Mouse (Mus musculus) B cell, adult 2 months (primary cell): ENCODE measurements around the gene Ceacam2.
"Not testable (repeated sequence)": the region's sequence is repeated elsewhere in the genome, so short reads cannot be mapped to it uniquely, and the experiment has no call there.

ENCODE experiments used
- DNase-seq, 2 experiments: peaks; one replicate each; pipeline ENCODE4 v3.0.0; 2022

The Ceacam2 gene

DNA sequence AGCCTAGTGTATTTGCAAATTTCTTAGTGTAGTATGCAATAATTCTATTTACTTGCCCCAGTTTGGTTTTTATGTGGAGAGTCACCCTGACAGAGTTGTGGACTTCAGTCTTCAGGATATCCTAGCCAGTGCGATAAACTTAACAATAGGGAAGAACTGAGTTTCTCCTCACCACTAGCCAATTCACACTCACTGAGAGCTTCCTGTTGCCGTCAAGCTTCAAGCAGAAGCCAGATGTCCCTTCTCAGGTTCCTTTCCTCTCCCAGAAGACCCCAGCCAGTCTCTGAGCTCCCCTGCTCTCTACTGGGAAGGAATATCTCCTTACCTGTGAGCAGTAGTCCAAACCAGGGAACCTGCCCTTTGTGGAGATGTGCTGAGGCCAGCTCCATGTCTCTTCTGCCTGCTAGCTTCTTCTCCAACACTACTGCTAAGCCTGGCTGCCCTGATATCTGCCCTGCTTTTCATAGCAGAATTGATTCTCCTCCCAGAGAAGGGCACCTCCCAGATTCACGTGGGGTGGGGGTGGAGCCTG is at the start of gene Ceacam2:
Gene Ceacam2, minus strand, starts transcription at position 482 of the 532 bp plus-strand sequence.
- peak in 1 of 2 experiments; percentile 35 for DNase-seq

DNA sequence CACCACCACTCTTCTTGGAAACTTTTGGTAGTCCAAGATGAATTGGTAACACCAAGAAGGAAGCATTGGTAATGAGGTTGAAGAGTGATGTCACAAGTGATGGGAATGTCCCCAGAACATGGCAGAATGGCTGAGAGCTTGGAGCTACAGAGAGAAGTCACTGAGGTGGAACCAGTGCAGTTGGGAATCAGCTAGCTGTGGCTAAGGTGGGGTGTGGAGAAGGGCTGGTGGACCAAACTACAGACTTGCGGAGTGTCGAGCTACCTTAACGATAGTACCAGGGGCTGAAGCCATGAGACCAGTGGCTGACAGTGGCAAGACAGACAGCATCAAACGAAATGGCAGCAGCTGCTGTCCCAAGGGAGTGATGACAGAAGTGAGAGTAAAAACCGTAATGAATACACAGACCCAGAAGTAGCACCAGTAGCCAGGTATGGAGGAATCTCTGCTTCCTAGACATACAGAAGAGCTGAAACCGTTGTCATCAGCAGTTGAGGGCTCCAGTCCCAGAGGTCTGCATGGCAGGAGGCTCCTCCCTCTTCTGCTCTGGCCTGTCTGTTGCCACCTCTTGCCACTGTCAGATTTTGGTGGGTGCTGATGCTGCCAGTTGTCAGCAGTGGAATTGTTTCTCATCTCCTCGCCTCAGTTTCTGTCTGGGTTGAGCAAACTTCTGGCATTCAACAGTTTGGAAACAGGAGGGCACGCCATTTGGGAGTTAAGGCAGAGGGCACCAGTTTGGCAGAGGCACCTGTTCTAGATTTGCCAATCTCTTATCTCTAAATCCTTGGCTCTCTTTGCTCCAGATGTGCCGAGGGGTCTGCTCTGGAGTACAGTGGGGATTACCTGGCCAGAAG is 45.9 kb upstream of the Ceacam2 start:
- DNase-seq, result peak; percentile 56 to 58

DNA sequence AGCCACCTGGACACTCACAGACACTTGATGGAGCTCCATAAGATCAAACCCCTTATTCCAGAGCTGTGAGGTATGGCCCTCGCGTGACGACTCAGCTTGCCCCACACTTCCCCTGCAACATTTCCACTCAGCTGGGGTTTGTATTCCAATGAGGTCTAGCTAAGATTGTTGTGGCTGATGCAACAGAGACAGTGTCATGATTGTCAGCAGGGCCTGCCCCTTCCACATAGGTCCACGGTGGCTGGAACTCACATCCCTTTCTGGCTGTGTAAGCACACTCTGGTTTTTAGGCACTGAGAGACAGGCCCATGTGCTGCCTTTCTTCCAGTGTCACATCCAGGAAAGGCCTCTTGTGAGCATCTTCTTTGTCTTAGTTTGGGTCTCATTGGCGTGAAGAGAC is 45.0 kb upstream of the Ceacam2 start:
- no peak for DNase-seq

DNA sequence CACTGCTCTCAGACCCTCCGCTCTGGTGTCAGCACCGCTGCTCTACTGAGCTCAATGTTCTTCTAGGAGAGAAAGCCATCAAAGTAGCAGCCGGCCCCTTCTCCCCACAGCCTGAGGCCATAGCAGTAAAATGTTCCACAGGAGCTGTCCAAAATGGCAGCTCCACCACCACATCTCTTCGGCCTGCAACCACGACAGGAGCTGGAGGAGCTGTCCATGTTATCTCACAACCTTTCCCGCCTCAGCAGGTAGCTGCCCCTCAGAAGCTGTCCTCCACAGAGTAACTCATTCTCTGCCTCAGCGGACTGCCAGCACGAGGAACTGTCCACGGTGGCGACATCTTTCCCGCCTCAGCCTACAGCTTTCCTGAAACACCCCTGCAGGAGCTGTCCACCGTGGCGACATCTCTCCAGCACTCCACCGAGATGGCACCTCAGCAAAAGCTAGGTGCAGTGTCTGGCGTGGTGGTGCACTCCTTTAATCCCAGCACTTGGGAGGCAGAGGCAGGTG is 42.7 kb upstream of the Ceacam2 start:
- DNase-seq, result no peak

DNA sequence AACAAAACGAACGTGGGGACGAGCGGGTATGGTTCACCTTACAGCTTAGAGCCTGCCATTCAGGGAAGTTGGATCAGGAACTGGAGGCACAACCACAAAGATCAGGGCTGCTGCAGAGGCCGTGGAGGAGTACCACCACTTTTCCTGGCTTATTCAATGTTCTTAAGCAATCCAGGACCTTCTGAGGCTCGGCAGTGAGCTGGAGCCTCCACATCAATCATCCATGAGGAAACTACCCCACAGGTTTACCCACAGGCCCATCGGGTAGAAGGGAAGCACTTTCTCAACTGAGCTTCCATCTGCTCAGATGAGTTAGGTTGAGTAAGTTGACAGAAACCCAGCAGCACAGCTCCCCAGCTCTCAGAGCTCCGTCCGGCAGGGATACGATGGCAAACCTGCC is 39.8 kb upstream of the Ceacam2 start:
- DNase-seq, result no peak

DNA sequence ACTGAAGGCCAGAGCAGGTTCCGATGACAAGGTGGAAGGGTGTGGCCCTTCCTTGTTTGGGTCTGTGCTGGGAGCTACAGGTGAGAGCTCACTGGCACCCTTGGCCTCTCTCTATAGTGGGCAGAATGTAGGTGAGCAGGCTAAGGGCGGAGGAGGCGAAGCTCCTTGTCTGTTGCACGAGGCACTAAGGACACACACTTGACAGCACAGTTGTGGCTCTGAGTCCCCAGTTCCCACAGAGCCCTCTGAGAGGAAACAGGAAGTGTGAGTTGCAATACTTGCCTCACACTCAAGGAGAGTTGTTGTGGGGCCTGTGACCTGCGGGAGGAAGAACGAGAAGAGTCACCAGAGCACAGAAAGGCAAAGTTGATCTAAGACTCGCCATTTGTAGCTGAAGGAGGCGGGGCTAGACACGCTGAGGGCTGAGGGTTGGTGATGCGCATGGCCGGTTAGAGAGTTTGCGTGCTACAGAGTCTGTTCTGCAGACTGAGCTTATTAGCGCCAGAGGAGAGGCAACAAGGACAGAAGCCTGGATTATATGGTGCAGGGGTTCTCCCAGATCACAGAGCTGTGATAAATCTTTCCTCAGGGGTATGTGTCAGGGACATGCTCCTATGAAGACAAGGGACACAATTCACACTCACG is 37.3 kb upstream of the Ceacam2 start:
- DNase-seq, result peak; percentile 73 to 80

DNA sequence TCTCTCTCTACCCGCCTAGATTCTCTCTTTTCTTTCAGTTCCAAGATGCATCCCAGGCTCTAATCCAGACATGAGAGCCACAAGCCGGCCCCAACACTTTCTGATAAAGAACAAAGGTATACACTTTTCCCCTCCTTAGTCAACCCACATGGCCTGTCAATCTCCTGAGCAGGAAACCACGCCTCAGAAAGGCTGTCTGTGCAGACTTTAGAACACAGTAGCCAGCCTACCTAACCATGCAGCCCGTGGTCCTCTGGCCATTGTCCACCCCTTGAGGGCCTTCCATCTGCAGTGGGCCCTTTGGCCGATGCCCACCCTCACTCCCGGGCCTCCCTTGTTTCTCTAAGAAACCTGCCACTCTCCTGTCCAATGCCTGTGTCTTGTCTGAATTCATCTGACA is 36.7 kb upstream of the Ceacam2 start:
- DNase-seq, result not testable (repeated sequence)

DNA sequence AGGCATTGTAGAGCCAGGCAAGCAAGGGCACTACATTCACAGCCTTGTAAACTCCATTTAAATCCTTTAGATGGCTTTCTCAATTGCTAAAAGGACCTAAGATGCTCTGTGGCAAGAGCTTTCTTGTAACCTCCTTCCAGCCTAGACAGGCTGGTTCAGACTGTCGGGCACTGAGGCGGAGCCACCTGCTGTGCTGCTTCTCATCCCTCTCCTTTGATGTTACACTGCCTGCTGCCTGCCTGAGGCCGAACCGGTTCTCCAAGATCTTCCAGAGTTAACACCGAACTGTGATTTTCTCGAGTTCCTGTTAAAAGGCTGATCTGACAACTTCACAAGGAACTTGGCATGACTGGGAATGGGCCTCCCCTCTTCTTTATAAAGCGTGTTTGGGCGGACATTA is 36.2 kb upstream of the Ceacam2 start:
- no peak for DNase-seq

DNA sequence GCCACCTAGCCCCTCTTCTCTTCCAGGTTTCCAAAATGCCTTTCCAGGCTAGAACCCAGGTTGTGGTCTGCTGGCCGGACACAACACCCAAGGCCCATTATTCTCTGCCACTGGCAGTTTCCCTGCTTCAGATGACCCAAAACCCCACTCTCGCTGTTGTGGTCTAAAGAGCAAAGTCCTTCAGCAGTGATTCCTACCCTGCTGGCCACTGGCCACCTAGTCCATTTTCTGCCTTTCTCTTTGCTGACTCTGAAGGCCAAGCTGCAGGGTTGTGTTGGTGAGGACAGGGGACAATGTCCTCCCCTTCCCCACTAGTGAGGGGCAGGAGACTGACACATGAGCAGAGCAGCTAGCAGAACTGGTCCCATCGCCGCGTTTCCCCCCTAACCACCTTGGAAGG is 35.4 kb upstream of the Ceacam2 start:
- DNase-seq, result no peak

DNA sequence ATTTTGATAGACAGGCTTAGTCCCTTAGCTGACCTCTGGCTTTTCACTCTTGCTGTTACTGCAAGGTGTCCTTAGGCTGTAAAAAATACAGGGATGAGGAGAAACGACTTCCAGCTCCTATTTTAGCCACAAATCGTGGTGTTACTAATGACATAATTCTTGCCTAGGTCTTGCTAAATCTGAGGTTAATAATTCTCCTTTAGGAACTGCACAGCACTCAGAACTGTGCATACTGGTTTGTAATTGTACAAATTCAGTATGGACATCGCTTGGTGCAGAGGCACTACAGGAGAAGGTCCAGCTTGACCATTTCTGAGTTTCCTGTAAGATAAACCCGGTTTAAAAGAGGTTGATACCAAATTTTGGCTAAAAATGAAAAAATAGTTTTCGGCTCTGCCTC is 34.1 kb upstream of the Ceacam2 start:
- DNase-seq, result not testable (repeated sequence)

DNA sequence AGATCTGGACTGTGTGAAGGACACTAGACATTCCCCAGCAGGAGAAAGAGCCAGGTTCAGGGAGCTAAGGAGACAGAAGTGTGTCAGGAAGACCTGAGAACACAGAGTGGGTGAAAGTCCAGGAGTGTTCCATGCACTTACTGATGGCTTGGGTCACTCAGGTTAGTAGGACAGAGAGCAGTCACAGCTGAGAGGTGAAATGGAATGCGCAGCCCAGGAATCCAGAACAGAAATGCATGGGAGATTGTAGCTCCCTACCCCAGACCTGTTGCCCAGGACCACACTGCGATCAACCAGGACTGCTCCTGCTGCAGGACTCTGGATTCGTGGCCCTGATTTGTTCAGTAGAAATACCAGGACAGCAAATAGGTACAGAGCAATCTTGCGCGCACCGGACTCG is 29.1 kb upstream of the Ceacam2 start:
- no peak for DNase-seq

DNA sequence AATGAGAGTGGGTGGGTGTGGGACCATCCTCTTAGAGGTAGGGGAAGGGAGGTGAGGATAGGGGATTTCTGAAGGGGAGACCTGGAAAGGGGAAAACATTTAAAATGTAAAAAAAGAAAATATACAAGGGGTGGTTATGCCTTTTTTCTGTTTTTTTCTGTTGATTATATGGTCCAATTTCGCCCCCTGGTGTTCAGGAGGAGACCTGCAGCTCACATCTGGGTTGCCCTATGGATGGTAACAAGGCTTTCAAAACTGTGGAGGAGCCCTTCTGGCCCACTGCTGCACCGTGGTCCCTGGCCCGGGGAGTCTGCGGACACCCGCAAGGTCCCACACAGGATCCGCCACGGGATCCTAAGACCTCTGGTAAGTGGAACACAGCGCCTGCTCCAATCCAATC is 1.8 kb upstream of the Ceacam2 start:
- peak; percentile 52 to 62 for DNase-seq

DNA sequence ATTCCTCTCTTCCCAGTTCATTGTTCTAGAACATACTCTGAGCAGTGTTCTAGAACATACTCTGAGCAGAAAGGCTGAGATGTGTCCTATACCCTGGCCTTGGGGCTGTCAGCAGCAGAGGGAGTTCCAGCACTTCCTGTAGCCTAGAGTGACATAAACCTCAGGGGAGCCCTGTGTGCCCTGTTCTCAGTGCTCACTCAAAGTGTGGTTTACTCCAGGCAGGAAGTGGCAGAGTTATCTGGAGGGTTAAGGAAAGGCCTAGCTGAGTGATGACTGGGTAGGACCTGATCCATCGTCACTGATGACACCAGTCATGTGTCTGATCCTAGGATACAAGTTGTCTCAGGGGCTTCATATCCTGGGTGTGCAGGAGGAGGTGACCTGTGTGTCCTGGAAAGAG is 297 bp upstream of the Ceacam2 start:
- DNase-seq, result peak; percentile 33 to 36

DNA sequence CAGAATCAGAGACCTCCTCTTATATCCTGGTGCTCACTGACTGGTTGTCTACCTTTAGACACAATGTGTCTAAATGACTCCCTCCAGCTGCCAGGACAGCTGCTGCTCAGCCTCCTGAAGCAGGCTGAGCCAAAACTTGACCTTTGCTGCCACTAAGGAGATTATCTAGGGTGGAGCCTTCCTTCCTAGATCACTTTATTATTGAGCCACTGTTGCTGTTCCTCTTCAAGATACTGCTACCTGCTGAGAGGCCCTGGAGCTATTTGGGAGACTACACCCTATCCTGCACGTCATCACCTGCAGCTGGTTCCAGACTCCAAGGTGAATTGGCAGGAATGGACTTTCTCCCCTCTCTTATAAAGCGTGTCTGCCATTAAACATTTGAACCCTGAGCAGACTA is 8.8 kb downstream of the Ceacam2 start:
- DNase-seq, result no peak

DNA sequence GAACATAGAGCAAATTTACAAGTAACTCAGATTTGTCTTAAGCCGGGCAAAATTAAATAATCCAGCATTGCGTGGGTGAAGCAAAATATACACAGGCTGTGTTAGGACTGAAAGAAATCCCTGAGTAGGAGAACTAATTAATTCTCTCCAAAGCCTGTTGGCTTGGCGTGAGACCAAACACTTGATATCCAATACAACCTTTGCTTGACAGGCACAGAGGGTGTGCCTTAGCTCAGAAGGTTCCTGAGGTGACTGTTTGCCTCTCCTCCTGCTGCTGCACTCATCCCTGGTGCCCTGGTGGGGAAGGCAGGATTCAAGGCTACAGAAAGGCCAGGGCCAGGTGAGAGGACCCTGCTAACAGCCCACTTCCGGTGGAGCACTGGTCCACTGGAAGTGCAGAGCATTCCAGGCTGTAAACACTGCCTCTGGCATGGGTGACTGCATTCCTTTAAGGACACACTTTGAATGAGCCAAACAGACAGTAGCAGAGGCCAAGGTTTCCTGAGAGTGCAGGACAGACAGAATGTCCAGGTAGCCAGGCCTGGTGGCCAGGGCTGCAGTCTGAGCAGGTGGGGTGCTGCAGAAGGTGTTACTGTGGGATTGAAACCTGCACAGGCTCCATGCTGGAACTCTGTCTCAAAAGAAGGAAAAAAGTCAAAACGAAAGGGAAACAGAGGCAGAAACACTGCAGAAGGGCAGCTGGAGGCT is 23.4 kb downstream of the Ceacam2 start:
- DNase-seq, result not testable (repeated sequence)

DNA sequence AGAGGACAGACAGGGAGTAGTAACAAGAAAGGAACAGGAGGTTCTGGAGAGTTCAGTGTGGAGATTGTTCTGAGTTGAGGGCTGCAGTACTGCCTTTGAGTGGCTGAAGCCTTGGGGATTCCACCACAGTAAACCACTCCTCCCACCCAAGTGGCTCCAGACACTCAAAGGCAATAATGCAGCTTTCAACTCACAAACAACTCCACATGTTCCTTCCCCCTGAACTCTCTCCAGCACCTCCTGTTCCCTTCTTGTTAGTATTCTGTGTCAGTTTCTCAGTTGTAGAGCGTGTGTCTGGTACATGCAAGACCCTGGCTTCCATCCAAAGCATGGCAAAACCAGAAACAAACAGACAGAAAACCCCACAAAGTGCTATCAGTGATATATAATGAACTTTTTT is 24.0 kb downstream of the Ceacam2 start:
- not testable (repeated sequence) for DNase-seq

DNA sequence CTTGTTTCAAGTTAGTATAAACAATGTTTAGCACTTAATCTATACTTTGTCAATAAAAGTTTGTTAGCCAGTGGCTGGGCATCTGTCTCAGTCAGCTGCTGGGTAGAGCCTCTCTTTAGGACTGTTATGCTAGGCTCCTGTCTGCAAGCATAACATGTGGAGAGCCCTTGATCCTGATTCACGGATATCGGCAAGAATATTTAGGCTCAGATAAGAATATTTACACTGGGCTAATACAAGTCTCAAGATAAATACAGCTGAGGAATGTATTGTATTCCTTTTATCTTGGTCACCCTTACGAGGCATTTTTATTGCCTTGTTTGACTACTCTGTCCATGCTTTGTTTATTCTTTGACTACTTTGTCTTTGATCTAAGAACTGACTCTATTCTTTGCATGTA is 29.7 kb downstream of the Ceacam2 start:
- DNase-seq, result no peak

DNA sequence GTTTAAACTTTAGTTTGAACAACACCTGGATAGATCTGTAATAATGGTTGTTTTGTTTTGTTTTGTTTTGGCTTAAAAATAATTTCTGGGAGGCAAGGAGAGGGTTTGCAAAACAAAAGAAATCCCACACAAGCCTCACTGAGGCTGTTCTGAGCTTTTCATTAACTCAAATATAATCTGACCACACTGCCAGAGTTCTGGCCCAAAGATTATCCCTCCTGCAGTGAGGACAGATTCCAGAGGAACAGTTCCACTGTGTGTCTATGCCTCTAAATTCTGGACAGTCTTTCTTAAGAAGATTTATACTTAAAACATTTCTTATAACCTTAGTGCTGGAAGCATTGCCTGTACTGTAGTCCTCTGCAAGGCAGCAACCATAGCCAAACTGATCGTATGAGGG is 45.0 kb downstream of the Ceacam2 start:
- no peak for DNase-seq

DNA sequence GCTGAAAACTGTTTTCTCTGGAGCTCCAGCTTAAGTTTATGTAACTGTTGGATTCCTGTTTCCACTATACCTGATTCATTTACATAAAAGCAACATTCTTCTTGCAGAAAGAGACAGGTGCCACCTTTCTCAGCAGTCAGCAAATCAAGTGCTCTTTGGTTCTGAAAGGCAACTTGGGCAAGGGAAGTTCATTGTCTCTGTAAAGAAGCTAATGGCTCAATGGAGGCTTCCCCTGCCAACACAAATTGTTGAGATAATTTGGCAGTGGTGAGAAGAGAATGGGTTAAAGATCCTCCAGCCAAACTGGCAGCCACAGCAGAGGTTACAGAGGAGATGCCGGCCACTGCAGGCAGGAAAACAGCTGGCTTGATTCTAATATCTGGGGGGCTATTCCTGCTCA is 49.0 kb downstream of the Ceacam2 start:
- not testable (repeated sequence) for DNase-seq

DNA sequence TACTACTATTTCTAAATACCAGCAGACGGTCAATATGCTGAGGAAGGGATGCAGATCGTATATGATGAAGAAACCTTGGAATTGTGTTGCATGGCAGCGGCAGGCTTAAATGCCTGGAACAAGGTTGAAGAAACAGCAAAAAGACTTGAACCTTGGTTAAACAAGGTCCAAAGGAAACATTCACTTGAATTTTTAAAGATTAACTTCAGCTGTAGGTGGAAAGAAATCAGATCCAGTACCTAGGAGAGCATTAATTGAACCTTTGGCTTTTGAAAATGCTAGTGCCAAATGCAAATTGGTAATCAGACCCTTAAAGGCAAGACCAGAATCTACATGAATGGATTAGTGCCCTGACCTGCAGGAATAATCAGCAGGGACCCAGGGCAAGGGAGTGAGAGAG is 50.3 kb downstream of the Ceacam2 start:
- not testable (repeated sequence) for DNase-seq

DNA sequence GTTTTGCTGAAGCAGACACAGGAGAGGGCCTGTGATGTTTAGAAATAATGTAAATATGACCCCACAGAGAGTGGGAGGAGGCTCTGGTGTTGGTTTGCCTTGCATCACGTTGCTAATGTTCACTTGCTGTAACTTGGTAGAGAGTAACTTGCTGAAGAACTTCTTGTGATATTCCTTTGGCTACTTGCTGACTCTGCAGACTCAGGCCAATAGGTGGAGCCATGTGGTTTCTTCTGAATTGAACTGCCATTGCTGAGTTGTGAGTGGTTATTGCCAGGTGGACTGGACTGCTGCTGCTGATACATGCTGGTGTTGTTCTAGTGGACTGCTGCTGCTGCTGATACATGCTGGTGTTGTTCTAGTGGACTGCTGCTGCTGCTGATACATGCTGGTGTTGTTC is 53.5 kb downstream of the Ceacam2 start:
- peak; percentile 64 to 70 for DNase-seq

DNA sequence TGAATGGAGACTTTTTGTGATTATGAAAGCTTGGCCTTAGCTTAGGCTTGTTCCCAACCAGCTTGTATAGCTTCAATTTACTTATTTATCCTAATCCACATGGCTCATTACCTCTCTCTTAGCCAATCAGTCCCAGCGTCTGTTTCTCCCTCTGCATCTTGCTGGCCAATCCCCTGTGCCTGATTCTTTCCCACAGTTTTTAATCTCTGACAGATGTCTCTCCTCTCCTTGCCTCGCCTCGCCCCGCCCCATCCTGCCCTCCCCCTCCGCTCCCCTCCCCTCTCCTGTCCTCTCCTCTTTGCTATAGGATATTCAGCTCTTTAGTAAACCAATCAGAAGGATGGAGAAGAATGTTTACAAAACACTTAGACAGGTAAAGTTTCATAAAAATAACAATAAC is 54.6 kb downstream of the Ceacam2 start:
- DNase-seq, result no peak

DNA sequence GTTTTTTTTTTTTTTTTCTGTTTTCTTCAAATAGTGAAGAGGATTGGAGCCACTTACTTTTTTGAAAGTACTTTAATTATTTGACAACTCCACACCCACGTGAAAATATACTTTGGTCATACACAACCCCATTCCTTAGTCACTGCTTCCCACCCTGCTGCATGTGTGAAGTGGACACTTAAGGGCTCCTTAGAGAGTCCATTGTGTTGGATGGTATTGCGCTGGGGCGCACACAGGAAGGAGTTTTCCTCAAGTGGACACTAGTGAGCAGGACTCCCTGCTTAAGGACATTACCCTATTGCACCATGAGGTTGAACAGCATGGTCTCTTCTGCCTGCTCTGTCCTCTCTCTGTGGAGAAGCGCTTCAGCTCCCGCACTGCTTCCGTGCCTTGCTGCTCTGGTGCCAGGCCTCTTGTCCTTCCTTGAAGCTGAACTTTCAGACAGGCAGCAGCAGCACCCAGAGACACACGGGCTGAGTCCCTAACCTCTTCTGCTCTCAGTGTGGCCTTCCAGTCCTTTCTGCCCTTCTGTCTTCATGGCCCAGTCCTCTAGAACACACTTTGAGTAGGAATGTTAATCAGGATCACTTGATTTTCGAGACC is 56.4 kb downstream of the Ceacam2 start:
- no peak for DNase-seq
